Mouse (Mus musculus) adipocyte (in vitro differentiated cells): ENCODE data around the gene Zg16.
"Not testable (repeated sequence)": the region's sequence is repeated elsewhere in the genome, so short reads cannot be mapped to it uniquely, and the experiment has no call there.

ENCODE experiments used
- DNase-seq: peaks from one replicate; pipeline ENCODE4 v3.0.0-alpha.2; 2016; ENCODE audit warnings: low spot score

Zg16 gene

DNA sequence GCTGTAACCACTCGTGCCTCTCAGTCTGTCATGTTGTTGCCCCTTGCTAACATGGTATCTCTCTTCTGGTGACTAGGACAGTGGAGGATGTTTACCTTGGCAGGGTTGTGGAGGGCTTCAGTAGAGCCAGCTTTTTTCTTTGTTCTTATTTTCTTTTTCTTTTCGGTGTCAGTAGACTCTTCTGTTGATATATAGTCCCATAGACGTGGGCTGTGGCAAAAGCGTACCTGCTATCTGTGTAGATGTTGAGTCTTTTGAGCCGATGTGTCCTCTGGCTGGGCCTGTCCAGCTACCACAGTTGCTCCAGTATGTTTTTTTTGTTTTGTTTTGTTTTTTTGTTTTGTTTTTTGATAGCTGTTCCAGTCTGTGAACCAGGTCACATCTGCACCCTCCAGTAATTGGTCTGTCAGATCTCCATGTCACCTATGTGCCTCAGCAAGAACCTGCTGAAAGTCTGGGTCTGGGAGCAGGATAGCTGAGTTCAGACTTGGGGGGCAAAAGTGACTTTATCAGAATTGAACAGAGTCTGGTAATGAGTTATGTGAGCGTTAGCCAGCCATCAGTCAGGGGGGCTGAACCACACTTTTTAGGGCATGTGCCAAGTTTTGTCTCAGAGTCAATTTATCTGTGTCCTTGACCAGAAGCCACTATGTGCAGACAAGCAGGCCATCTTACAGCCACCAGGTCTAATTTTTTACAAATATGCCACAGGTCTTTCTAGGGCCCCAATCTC, at the start of gene Zg16:
TSS of gene Zg16 (minus strand) at position 51 of the 733 bp plus-strand sequence.
- not testable (repeated sequence) for DNase-seq

DNA sequence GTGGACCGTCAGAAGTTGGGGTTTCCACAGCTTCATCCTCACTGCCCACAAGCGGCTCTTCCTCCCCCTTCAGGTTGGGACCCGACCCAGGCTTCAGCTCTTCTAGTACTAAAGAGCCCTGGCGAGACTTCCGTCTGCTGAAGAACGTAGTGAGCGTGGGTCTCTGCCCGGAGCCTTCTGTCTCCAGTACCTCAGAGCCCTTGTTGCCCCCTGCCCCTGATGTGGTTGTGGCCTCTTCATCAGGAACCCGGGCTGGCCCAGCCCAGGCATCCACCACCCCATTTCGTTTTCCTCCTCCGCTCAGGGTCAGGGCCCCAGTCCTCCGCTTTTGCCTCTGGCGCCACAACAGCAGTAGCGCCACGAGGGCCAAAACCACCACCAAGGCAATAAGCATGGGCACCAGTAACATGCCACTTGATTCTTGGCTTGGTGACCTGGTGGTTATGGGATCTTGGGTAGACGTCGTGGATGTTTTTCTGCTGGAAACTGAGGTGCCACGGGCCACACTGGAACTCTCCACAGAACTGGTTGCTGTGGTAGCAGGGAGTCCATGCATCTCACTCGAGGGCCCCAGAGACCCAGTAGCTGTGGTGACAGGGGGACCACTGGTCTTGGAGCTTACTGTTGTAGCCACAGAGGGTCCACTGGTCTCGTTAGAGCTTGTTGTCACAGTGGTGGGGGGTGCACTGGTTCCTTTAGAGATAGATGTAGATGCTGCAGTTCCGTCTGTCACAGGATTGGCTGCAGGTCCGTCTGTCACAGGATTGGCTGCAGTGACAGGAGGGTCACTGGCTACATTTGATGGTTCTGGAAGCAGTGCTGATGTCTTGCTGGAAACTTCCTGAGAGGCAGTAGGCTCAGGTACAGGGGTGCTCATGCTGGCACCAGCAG, 49.3 kb upstream of the Zg16 start:
- no peak for DNase-seq

GRCm38 (mm10) chr7:127134821-127135447, 47.8 kb upstream of the Zg16 start:
- no peak for DNase-seq

DNA sequence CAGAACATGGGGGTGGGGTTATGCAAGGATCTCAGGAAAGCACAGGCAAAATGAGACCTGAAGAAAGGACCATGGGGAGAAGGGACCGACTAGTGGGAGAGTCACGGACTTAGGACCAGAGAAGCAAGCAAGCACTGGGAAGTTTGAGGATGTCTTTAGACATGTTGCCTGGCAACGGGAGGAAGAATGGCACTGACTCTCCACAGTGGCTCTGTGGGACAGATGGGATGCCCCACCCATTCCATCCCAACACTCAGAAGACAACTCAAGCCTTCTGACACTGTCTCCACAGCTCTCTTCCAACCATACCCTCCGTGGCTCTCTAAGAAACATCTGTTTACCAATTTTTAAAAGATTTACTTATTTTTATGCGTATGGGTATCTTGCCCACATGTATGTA, 46.0 kb upstream of the Zg16 start:
- DNase-seq, result no peak

DNA sequence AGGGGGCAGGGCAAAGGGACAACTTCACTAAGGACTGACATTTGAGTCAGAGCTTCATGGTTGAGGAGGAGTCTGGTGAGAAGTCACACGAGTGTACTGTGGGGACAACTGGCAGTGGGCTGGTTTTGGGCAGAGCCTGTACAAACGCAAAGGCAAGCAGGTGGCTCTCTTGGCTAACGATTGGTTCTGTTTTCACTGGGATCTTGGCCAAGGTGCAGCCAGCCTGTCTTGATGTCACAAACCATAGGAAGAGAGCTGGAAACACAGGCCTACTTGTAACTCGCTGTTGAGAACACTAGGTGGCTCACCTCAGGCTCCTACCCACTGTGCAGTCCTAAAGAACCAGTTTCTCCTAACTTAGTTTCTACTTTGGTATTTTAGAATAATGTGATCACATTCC, 42.5 kb upstream of the Zg16 start:
- peak; percentile 65 for DNase-seq

DNA sequence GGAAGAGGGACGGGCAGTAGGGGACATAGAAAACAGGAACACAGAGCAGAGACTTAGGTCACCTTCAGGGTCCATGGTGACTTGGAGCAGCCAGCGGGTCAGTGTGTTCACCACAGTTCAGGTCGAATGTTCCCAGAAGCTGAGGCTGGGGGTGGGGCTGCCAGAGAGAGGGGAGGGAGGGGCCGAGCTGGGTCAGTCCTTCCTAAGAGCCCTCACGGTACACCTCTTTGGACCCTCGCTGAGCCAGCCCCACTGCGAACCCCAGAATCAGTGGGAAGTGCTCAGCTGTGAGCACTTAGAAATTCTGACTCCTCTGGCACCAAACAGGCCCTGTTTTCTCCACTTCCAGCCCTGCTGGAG, 34.8 kb upstream of the Zg16 start, which contains the start of gene Qprt:
TSS of gene Qprt (minus strand) at position 316 of the 360 bp plus-strand sequence.
- no peak for DNase-seq

DNA sequence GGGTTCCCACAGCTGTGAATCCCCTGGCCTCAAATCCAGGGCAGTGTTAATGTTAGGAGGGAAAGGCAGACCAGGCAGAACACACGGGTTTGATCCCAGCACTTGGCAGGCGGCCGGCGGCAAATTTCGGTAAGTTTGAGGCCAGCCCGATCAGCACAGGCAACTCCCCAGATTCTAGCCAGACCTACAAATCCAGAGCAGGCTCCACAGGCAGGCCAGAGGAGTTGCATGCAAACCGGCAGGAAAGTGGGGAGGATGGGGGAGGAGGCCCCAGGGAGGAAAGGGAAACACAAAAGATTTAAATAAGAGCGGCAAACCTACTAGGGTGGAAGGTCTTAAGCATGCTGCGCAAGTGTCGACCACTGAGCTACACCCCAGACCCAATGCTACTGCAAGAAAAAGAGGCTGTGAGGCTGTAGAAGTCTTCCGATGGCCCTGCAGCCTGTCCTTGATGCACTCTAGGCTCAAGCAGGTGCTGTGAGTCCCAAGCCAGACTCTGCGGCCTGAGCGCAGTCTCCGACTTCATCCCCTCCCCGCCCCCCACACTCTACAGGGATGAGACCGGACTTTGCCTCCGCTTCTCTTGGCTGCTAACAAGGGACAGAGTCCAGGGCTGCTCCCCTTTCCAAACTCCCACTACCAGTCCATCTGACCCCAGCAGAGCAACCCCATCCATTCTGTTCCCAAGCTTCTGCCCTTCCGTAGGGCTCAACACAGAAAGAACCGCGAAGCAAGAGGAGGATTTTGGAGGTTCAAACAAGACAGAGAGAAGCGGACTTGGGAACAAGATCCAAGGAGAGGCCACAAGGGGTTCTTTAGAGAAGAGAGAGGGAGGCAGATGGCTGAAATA, 34.2 kb upstream of the Zg16 start:
- no peak for DNase-seq

DNA sequence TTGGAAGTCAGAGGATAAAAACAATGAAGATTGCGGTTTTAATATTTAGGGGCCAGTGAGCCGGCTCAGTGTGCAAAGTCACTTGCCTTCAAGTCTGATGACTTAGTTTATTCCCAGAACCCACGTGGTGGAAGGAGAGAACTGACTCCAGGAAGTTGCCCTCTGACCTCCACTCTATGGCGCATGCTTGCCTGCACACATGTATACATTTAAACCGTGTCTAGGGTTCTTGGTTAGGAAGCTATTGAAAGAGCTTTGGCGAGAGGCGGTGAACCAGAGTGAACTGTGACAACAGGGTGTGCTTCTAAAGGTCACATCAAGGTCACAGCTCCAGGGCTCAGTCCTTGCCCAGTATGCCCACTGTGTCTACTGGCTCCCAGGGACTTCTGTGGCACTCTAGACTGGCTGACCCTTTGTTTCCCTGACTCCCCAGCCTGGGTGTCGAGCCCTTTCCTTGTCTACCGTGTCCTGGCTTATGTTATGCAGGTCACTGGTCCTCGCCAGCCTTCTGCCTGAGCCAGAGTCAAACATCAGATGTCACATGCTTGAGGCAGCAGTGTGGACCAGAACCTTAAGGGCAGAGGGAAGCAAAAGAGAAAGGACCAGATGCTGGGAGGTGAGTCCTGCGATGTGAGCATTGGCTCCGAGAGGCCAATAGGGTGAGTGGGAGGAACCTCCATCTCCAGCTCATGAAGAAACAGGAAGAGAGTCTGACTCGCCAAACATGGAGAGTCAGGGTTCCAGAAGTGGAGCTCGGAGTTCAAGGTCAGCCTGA, 31.7 kb upstream of the Zg16 start:
- DNase-seq, result no peak

DNA sequence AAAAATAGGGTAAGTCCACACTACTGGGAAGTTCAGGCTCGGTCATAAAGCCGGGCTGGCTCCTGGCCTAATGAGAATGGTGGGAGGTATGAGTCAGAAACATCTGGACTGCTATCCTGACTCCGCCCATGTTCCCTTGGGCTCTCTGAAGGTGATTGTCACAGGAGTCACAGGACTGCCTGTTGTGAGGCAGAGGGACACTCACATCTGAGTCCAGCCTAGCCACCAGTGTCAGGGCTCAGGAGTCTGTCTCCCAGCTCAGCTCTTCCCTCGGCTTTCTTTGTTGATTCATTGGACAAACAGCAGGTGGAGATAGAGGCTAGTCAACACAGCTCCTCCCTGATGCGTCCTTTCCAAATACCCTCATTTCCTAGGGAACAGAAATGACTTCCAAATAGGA, 30.8 kb upstream of the Zg16 start:
- DNase-seq, result peak; percentile 44

DNA sequence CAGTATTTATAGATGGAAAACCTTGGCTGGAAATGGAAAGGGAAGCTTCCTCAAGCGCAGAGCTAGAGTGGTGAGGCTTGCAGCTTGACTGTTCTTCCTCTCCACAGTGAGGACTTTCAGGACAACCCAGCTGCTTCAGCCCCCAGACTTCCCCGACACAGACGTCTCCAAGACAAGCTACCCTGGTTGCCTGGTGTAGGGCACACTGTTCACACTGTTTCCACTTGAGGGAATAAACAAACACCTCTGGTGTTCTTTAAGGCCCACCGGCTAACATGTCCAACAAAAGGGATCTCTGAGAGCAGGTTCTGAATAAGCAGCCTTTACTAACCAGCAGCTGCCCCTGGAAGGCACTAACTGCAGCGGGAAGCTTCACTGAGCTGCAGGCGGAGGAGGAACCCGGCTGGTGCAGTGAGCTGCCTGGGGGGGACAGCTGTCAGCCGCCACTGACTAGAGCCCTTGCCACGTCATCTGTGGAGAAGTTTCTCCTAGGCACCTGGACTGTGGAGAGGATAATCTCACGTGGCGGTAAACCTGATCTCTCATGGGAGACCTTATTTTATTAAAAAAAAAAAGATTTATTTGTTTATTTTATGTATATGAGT, 29.3 kb upstream of the Zg16 start:
- DNase-seq, result no peak

DNA sequence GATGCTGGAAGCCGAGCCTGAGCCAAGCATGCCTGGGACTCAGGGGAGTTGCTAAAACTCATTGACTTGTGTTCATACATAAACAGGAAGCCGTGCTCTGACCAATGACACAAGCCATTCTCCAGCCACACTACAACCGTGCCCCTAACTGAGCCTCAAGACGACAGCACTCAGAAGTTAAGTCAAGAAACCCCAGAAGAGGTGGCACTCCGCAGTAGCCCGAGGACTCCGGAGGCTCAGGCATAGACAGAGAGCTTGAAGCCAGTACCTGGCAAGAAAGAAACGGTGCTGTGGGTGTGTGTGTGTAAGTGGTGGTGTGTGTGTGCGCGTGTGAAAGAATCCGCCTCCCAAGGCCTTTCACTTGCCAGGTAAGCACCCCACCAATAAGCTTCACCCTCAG, 27.8 kb upstream of the Zg16 start:
- DNase-seq, result no peak

GRCm38 (mm10) chr7:127113614-127114259, 26.6 kb upstream of the Zg16 start:
- no peak for DNase-seq

GRCm38 (mm10) chr7:127112921-127113597, 25.9 kb upstream of the Zg16 start:
- no peak for DNase-seq

GRCm38 (mm10) chr7:127112251-127112841, 25.2 kb upstream of the Zg16 start:
- DNase-seq, result no peak

GRCm38 (mm10) chr7:127111461-127111860, 24.3 kb upstream of the Zg16 start:
- DNase-seq, result peak; percentile 28

- peak; percentile 71 for DNase-seq
These were observed 23.3 kb upstream of the Zg16 start for GRCm38 (mm10) chr7:127110239-127111007.

- peak; percentile 56 for DNase-seq
These were observed 18.4 kb upstream of the Zg16 start for GRCm38 (mm10) chr7:127105551-127105950.
